Mouse (Mus musculus) left cerebral cortex, adult 18-20 months (tissue): ENCODE results near the gene AU021092. TPM values are rescaled to one million over a fixed set of nuclear protein-coding genes. Genes with fewer than 3 reads are reported as not detected.
"Not testable (repeated sequence)": the region's sequence is repeated elsewhere in the genome, so short reads cannot be mapped to it uniquely, and the experiment has no call there.

ENCODE experiments used
- DNase-seq, 2 experiments: peaks; one replicate each; pipeline ENCODE4 v3.0.0; 2021 to 2022; ENCODE audit warnings: low spot score in 2 of 2, mixed read lengths in 1 of 2
- long read RNA-seq, 2 experiments: library from polyadenylated mRNA; stranded (forward); transcript quantifications; one replicate each; pipeline ENCODE4 v2.0.0; 2021
- total RNA-seq, 2 experiments: library from RNA; stranded (reverse); gene quantifications; 2 replicates each; pipeline ENCODE4 v1.2.3; 2021

The AU021092 gene
- total RNA-seq = 1 to 10 TPM; 4.5 TPM
- long read RNA-seq, experiment 1, partial matches to known transcripts = 0 of 2 reads
- long read RNA-seq, experiment 1, other reads (novel, unspliced or antisense) = 0 of 2 reads
- long read RNA-seq, experiment 2, partial matches to known transcripts = 0 of 5 reads
- long read RNA-seq, experiment 2, other reads (novel, unspliced or antisense) = 1 of 5 reads

GRCm38 (mm10) chr16:5222140-5222539 lies at the start of gene AU021092:
AU021092 (minus strand) TSS chr16:5222299.
- DNase-seq = no peak

- no peak for DNase-seq
Measured at GRCm38 (mm10) chr16:5271411-5272035, 49.4 kb upstream of the AU021092 start.

- DNase-seq = no peak
Measured at GRCm38 (mm10) chr16:5263926-5264325, 41.8 kb upstream of the AU021092 start.

- DNase-seq = no peak
Measured at GRCm38 (mm10) chr16:5263156-5263555, 41.1 kb upstream of the AU021092 start.

DNA sequence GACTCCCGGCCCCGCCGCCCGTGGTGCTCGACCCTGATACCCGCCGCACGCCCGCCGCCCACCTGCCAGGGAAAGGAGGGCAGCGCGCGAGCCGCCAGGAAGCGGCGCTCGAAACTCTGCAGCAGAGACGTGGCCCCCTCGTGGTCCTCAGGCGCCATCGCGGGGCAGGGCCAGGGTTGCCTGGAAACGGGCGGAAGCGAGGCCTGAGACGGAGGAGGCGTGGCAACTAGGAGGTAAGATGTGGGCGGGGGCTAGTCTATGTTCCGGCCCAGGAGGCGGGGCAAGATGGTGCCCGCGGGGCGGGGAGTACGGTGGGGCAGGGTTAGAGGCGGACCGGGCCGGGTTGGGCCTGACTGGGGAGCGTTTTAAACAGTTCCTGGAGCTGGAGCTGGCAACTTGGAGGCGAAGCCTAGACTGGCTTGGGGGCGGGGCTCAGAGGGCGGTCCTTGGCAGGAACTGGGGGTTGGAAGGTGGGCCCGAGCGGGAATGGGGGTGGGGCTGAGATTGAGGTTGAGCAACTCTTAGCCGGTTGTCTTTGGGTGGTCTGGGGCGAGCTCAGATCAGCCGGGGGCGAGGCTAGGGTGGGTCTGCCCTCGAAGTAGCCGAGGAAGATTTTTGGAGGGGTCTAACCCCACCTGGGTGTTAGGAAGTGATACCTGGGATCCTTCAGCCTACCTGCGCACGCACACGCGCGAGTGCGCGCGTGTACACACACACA lies 33.8 kb upstream of the AU021092 start, which contains the start of gene Eef2kmt:
Eef2kmt (minus strand) TSS at position 205 of the 718 bp plus-strand sequence.
- DNase-seq = peak; percentile 95 to 97

DNA sequence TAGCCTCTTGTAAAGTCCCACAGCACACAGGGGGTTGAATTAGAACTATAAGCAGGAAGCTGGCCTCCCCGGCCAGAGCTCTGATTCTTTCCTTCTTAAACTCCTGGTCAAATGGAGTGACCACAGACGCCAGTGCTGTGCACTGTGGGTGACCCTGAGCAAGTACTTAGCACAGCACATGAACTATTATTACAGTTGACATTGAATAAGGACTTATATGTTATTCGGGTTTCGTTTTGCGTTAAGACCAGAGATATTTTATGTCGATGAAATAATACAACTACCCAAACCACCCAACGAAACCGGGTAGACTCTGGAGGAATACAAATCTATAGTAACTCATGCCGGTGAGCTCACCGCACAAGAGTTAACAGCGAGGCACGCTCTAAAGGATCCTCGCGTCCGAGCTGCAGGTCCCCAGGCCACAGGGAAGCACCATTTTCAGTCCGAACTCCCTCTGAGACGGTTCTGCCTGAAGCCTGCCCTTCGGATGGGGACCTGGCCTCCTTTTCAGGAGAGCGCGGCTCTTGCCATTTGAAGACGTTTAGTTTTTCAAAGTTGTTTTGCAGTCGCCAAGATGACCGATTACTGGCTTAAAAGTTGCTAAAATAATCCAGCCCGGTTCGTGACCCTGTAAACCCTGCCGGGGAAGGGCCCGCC lies 33.1 kb upstream of the AU021092 start:
- DNase-seq = no peak

- DNase-seq = peak; percentile 57 to 62
Measured at GRCm38 (mm10) chr16:5254346-5255025, 32.4 kb upstream of the AU021092 start.

DNA sequence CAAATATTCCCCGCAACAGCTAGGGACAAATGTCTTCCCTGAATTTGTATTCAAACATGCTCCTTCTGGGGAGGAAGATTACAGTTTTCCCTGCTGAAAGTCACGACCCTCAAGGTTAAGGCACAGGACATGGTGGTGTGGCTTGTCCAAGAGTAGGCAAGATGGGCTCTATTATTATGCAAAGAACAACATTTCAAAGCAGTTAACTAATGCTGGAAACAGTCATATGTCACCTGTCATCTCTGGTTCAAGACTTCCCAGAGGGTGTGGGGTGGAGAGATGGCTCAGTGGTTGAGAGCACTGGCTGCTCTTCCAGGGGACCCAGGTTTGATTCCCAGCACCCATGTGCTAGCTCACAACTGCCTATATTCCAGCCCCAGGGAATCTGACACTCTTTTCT lies 30.2 kb upstream of the AU021092 start:
- DNase-seq = no peak

DNA sequence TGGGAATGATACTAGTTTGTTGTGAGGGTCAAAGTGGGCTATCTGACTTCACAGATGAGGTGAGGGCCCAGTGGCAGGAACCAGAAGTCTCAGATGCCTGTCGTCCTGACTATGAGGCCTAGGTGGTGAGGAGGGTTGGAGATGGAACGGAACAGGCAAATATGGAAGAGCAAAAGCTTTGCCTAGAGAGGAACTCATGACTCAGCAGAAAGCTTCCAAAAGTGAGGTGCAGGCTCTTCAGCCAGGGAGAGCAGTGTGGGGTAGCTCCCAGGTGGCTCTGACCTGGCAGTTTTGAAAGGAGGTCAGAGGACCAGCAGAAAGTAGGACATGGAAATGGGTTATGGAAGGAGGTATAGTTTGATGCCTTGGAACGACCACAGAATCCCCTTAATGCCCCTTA lies 28.8 kb upstream of the AU021092 start:
- no peak for DNase-seq

DNA sequence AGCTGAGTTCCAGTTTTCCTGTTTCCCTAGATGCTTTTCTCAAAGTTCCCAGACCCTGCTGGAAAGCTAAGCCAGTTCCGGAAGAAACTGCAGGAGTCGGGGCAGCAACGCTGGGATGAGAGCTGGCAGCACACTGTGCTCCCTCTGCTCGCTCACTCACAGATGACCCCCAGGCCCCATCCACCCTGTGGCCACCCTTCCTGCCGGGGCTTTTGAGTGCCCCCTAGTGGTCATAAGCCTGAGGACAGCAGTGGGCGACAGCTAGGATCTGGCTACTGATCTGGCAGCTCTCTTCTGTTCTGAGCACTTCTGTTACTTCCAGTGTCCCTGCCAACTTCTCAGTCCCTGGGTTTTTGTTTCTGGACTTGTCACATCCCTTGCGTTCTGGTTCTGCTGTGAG lies 22.3 kb upstream of the AU021092 start:
- DNase-seq = peak; percentile 65 to 66

GRCm38 (mm10) chr16:5242882-5243281 lies 20.8 kb upstream of the AU021092 start:
- DNase-seq = no peak

GRCm38 (mm10) chr16:5242355-5242754 lies 20.3 kb upstream of the AU021092 start:
- DNase-seq = no peak

DNA sequence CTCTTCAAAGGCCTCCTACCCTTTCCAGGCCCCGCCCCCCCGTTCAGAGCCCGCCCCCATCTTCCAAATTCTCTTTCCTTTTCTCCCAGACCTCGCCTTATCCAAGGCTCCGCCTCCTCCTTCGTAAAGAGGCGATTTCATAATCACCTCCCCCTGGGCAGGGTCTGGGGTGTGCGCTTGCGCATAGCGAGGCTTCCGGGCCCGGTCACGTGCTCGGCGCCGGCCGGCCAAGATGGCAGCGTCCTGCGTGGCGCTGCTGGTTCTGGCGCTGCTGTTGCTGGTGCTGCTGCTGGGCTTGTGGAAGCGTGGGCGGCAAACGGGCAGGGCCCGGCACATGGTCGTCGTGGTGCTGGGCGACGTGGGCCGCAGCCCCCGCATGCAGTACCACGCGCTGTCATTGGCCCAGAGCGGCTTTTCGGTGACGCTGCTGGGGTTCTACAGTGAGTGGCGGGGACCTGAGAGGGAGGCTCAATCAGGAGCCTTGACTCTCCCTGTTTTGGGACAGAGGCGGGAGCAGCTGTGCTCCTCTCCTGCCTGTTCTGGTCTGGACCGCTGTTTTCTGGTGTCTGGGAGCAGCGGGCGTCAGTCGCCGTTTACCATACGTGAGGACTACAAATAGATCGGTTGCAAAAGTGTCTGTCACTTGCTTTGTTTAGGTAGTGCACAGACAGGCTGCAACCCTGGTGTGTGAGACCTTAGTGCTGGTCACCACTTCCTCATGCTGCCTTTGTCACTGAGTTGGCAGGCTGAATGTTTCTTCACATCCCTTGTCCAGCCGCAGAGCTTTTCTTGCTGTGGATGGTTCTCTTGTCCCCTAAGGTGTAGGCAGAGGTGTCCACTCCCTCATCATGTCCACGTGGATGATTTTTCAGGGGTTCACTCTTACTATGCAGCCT lies 11.6 kb upstream of the AU021092 start, which contains the start of gene Alg1:
Alg1 (plus strand) TSS at position 204 of the 896 bp plus-strand sequence.
- DNase-seq = peak; percentile 94 to 95

DNA sequence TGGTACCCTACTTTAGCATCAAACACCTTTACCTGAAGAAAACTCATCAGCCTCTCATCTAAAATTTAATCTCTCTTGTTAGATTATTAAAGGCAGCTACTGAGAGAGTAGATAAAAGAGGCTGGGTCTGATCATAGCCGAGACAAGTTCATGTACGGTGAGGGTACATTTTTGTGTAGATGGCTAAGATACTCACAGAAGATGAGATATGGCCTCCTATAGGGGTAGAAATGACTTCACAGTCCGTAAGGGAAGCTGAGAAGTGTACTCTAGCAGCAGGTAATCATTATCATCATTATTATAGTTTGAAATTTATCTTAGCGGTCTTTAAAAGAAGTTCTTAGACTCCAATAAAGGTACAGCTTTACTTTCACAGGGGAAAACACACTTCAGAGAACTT lies 10.9 kb upstream of the AU021092 start:
- DNase-seq = no peak

DNA sequence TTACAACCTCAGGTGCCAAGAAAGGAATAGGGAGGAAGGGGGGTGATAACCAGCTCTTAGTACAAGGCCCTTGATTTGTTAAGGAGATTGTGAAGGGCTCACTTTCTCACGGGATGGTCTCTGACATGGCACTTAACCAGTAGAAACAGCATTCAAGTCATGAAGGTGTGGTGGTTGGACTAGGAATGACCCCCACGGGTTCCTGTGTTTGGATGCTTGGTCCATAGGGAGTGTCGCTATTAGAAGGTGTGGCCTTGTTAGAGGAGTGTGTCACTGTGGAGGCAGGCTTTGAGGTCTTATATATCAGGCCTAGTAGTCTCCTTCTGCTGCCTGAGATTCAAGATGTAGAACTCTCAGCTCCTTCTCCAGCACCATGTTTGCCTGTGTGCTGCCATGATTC lies 6.0 kb upstream of the AU021092 start:
- not testable (repeated sequence) for DNase-seq

DNA sequence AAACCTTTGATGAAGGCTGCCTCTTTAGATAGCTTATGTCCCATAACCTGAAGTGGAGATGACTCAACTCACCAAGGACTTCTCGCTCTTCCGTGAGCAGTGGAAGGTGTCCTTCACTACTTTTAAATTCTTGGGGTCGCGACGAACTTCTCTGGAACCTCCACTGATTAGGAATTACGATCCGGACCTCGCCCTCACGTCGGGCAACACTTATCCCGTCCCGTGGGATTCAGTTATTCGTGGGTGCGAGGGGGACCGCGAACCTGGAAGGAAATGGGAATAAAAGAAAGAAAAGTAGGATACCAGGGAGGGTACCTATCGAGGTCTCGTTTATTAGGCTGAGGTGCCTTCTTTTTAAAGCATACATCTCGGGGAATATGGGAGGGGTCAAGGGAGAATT lies 5.4 kb upstream of the AU021092 start:
- not testable (repeated sequence) for DNase-seq

GRCm38 (mm10) chr16:5226534-5226933 lies 4.4 kb upstream of the AU021092 start:
- DNase-seq = not testable (repeated sequence)

GRCm38 (mm10) chr16:5221403-5221802 lies 696 bp downstream of the AU021092 start:
- no peak for DNase-seq

GRCm38 (mm10) chr16:5217341-5218133 lies 4.6 kb downstream of the AU021092 start:
- no peak for DNase-seq
